Comparison of ENCODE assay signal across 12 mouse cellular contexts in the genomic region with DNA sequence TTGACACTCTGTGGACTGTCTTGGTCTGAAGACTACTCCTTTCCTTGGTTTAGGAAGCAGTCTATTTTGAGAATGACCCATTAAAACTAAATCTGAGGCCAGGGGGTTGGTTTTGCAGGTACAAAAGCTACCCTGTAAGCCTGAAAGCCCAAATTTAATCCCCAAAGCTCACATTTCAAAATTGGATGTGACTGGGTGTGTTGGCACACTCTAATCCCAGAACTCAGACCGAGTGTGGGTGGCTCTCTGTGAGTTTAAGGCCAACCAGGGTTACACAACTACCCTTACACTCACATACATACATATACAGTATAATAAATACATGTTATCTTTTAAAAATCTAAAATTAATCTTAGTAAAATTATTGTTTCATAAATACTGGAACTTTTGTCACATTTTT.
"Had no signal": no experiment of that assay in that cellular context is flagged by ENCODE, and none has a peak within 500 bp of the region (broad histone marks: within the 10 kb centered on the region; RNA-seq: fewer than 3 reads in every experiment).

No protein-coding gene starts in this region.

- DNase-seq: left cerebral cortex, postnatal 4 days; liver; liver, embryonic 13.5 days; liver, postnatal 0 days; lung, adult 18-20 months; lung, adult 2 months; lung, embryonic 14.5 days; lung, postnatal 10 days; lung, postnatal 14 days; lung, postnatal 36 days; lung, postnatal 4 days; midbrain, embryonic 14.5 days had no signal
